Comparison of ENCODE assay signal across 9 mouse cellular contexts in genomic region chr11:50254010-50254580, GRCm38 (mm10). TPM values are rescaled to one million over a fixed set of nuclear protein-coding genes. Genes with fewer than 3 reads are reported as not detected.
DNase-seq lines count a peak whose midpoint lies in the region; ATAC-seq and TF ChIP-seq lines count a peak whose summit lies in the region.
"Had no signal": no experiment of that assay in that cellular context is flagged by ENCODE, and none has a peak within 500 bp of the region (broad histone marks: within the 10 kb centered on the region; RNA-seq: fewer than 3 reads in every experiment).

No protein-coding gene starts in this region.

- DNase-seq in 3T3-L1 (ENCODE audit: low read depth, low spot score) (peak; percentile 58), MN1 (ENCODE audit: low spot score) (peak; percentile 65)
- peak; percentile 69 for DNase-seq in forebrain, postnatal 0 days
- peak; percentile 83 to 91 for DNase-seq in left cerebral cortex, adult 9 months (ENCODE audit: low spot score in 2 of 2)
- DNase-seq in retina, embryonic 14.5 days (ENCODE audit: low spot score), result no peak
- no peak for DNase-seq in lung, postnatal 25 days (ENCODE audit: low spot score)
- DNase-seq in ovary, postnatal 14 days (ENCODE audit: low spot score), result no peak
- DNase-seq: gastrocnemius, postnatal 10 days had no signal

- peak; percentile 75 for ATAC-seq in forebrain, postnatal 0 days

- no peak overlapping the region for H3K4me2 ChIP-seq in forebrain, postnatal 0 days (ENCODE audit: low read depth)
- H3K4me2 ChIP-seq: liver, embryonic 11.5 days had no signal

- H3K27me3 ChIP-seq in forebrain, postnatal 0 days (ENCODE audit: insufficient read depth, low read length), result no peaks in the 10 kb centered on the region

- H3K9me3 ChIP-seq in forebrain, postnatal 0 days (ENCODE audit: low read length), result no peaks in the 10 kb centered on the region

- H3K9ac ChIP-seq in forebrain, postnatal 0 days, result no peak overlapping the region

- no peak overlapping the region for H3K4me3 ChIP-seq in forebrain, postnatal 0 days (ENCODE audit: low read depth, low read length)

- WGBS in forebrain, postnatal 0 days, result 60% methylated on average over 12 of the region's 12 CpGs

- TF ChIP-seq CTCF in forebrain, postnatal 0 days (IDR thresholded peaks at IDR 0.05; ENCODE audit: low read depth), result no peak

- H3K4me1 ChIP-seq in forebrain, postnatal 0 days (ENCODE audit: insufficient read depth), result no peaks in the 10 kb centered on the region

- no peak overlapping the region for H3K27ac ChIP-seq in forebrain, postnatal 0 days (ENCODE audit: low read depth, low read length)

- peaks cover 32% of the 10 kb centered on the region for H3K36me3 ChIP-seq in forebrain, postnatal 0 days (ENCODE audit: insufficient read depth)

RNA-seq across cellular contexts. Expression of gene Ltc4s, which starts 15.7 kb away (rescaled TPM):
- total RNA-seq in forebrain, postnatal 0 days (2014; rRNA removed), result 1.5 and 6.1 TPM in 2 replicates
- polyA plus RNA-seq in forebrain, postnatal 0 days (2015; fragmentation: Nextera tagmentation; extraction: Ambion mirVana), result 6.1 TPM in 2 replicates

RNA-seq across cellular contexts. Expression of gene Maml1, which starts 38.0 kb away (rescaled TPM):
- total RNA-seq in forebrain, postnatal 0 days (2014; rRNA removed), result 8.2 and 10.8 TPM in 2 replicates
- 1.5 and 1.6 TPM in 2 replicates for polyA plus RNA-seq in forebrain, postnatal 0 days (2015; fragmentation: Nextera tagmentation; extraction: Ambion mirVana)

RNA-seq across cellular contexts. Expression of gene Mgat4b, which starts 43.4 kb away (rescaled TPM):
- 106 and 107 TPM in 2 replicates for total RNA-seq in forebrain, postnatal 0 days (2014; rRNA removed)
- polyA plus RNA-seq in forebrain, postnatal 0 days (2015; fragmentation: Nextera tagmentation; extraction: Ambion mirVana), result 75.4 and 91.8 TPM in 2 replicates

RNA-seq across cellular contexts. Expression of gene Sqstm1, which starts 43.5 kb away (rescaled TPM):
- 303 and 330 TPM in 2 replicates for total RNA-seq in forebrain, postnatal 0 days (2014; rRNA removed)
- polyA plus RNA-seq in forebrain, postnatal 0 days (2015; fragmentation: Nextera tagmentation; extraction: Ambion mirVana), result 413 and 423 TPM in 2 replicates

Comparison
In these comparisons a context has a peak if more than half of its experiments do, and no peak if none do; other contexts are left out.
1. DNase-seq: peak in 3T3-L1 (single experiment), MN1 (single experiment), forebrain, postnatal 0 days (single experiment) and left cerebral cortex, adult 9 months (2 of 2); none in retina, embryonic 14.5 days (single experiment), lung, postnatal 25 days (single experiment) and ovary, postnatal 14 days (single experiment).